Mouse (Mus musculus): ENCODE results near the gene Morc2b.
A peak's percentile ranks its signal among the peaks of the same experiment; 100 is the strongest.
"Not testable (repeated sequence)": the region's sequence is repeated elsewhere in the genome, so short reads cannot be mapped to it uniquely, and the experiment has no call there.

The Morc2b gene

DNA sequence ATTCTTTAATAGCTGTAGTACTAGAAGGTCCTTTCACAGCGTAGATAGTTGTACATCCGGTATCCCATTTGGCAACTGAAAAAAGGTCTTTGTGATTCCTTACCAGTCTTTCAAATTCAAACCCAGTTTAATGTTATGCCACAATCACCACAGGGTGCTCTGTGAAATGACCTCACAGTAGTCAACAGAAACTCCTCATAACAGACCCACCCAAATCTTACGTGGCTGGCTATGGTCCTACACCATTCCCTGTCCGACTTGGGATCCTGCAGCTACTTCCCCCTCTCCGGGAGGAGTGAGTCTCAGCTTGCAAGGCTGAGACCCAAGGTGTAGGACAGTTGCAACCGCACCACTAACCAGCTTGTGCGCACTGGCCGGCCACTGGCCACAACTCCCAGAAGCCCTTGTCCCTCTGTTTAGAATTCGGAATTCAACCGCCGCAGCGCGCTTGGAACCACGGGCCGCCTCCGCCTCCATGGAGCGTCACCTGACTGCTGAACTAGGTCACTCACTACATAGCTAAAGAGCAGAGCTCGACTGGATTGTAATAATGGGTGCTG, at the start of gene Morc2b:
TSS of gene Morc2b (minus strand) at position 423 of the 560 bp plus-strand sequence.
- DNase-seq (ENCODE audit: low spot score): no peak

DNA sequence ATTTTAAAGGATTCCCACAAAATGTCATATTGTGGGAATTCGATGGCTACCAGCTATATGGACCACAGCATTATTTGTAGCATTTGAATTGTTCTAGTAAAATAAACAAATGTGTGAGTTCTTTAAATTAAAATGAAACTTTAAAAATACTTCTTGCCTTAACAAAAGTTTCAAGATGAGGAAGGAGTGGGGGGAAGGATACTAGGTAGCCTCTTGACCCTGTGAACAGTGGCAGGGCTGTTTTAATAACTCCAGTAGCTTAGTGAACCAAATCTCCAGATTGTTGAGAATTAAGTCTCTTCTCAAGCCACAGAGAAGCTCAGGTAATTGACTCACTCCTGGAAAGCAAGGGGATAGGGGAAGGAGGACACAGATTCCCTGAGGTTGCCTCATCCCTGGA, 28.7 kb upstream of the Morc2b start, which contains the start of gene Olfr55:
TSS of gene Olfr55 (plus strand) at position 301 of the 400 bp plus-strand sequence.
- not testable (repeated sequence) for DNase-seq (ENCODE audit: low spot score)

DNA sequence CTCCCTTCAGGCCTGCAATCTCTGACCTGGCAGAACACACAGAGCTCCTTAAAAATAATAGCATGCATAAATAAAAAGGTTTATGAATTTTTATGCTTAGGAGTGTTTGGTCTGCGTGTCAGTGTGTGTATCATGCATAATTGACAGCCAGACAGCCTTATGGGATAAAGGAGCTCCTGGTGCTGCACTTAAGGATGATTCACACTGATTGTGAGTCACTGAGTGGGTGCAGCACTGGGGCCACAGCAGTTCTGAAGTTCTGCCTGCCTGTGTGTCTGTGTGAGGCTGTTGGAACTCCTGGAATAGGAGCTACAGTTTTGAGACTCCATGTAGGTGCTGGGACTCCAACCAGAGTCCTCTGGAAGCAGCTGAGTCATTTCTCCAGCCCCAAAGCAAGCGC, 13.2 kb downstream of the Morc2b start:
- DNase-seq (ENCODE audit: low spot score): no peak

DNA sequence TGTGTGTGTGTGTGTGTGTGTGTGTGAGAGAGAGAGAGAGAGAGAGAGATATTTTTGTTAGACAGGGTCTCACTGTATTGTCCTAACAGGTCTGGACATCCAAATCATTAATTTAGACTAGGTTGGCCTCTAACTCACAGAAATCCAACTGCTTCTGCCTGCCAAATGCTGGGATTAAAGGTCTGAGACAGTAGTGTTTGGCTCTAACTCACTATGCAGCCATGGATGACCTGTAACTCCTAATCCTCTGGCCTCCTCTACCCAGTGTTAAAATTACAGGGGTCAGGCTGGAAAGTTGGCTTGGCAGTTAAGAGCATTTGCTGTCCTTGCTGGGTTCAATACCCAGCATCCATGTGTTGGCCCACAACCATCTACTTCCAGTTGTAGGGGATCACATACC, 14.9 kb downstream of the Morc2b start:
- no peak for DNase-seq (ENCODE audit: low spot score)

DNA sequence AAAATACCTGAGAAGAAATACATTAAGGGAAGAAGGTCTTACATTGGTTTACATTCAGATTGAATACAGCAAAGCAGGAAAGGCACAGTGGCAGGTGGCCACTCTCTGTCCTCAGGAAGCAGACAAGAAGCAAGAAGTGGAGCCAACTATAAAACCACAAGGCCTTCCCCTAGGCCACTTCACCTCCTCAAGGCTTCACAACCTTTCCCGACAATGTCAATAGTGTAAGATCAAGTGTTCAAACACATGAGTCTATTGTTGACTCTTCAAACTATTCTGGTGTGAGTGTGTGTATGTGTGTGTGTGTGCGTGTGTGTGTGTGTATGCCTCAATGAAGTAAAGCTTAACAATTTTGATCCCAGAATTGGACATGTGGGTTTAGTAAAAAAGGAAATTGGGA, 42.1 kb downstream of the Morc2b start:
- no peak for DNase-seq (ENCODE audit: low spot score)

DNA sequence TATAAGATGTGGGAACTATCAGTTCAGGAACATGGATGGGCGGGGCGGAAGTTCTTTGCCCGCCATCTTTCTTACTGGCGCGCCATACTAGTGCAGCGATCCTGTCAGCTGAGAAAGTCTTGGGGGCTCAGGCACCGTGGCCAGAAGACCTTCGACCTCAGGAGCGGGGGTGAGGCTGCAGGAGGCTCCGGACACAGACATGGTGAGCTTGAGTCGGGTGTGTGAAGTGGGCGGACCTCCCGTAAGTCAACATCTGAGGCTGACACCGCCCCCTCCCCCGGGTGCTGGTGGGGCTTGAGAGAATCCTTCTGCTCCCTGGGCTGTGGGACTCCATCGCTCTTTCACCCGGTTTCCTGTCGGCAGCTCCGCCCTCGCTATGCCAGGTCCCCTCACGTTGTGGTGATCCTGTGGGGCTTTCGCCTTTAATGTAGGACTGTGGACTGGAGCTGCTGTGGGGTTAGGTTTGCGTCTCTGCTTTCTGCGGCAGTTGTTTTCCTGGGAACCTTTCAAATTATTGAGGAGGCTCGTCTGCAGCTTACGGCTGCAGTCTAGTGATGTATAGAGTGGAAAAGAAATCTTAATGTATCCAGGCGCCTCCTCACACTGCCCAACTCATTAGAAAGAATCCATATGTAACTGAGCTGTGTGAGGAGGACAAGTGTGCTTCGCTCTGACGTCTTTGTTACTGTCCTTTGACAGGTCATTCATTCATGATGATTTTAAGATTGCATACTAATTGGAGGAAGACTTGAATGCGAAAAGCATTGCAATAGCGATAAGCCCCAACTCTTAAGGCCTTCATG, 46.9 kb downstream of the Morc2b start:
- peak; percentile 58 for DNase-seq (ENCODE audit: low spot score)

DNA sequence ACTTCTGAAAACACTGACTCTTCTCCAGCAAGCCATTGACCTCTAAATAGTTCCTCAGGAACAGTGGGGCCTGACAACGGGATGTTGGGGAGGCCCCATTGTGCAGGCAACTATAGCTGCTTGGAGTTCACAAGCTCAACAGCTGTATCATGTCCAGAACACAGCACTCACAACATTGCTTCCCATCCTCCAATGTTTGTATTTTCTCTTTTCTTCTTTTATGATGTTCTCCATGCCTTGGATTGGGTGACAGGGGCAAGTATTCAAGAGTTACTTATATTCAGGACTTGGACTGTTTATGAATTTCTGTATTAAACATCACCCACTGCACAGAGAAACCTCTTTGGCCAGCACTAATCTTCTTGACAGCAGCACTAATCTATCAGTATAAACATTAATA, 47.9 kb downstream of the Morc2b start:
- no peak for DNase-seq (ENCODE audit: low spot score)

DNA sequence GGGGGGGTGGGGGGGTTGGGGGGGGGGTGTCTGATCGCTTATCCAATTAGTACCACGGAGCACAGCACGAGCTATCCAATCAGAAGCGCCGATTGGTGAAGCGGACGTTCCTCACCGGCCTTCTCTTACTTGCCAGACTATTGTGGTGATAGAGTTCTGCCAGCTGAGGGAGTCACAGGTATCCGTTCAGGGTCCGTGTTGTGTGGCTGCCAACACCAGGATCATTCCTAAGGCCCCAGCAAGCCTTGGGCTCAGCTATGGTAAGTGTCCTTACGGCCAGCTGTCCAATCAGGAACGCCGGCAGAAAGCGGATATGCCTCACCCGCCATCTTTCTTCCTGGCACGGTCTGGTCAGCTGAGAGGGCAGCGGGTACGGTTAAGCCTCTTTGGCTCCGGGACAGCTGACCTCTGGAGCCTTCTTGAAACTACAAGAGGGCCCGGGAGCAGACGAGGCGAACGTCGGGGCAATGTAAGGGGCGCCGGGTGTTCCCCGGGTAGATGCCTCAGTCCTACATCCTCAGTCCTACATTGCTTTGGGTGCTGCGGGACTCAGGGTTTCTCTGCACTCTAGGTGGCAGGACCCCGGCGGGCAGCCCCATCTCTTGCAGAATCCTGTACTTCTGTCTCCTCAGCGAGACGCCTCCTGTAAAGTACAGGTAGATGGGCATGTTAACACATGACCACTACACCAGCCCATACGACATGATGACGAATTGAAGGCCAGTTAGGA, 50.1 kb downstream of the Morc2b start, which contains the start of gene Zfp563:
TSS of gene Zfp563 (plus strand) at position 91 of the 730 bp plus-strand sequence.
- peak; percentile 79 for DNase-seq (ENCODE audit: low spot score)

DNA sequence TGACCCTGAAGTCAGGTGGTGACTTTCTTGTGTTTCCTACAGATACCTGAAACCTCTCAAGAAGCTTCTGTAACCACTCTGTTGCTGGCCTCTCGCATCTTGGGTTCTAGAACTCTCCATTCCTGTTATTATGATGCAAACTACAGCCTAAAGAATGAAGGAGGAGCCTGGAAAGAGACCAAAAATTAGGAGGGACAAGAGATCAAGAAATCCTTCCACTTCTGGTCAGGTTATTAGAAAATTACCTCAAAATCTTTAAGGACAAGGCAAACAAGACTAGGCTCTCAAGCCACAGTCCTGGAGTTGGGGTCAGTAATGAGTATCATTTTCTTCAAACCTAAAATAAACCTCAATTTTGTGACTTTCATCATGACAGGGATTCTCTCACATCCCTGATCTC, 71.5 kb downstream of the Morc2b start, which contains the start of gene 4921501E09Rik:
TSS of gene 4921501E09Rik (minus strand) at position 101 of the 400 bp plus-strand sequence.
- DNase-seq (ENCODE audit: low spot score): no peak

Data from T-cell, adult 2 months (primary cell).